Mouse (Mus musculus): ENCODE results near the gene I830077J02Rik.

GRCm38 (mm10) chr3:105908976-105909375 lies 23.5 kb downstream of the I830077J02Rik start:
- TF ChIP-seq CTCF (IDR thresholded peaks at IDR 0.05; ENCODE audit: control insufficient read depth, insufficient read depth, insufficient read length) = no peak
- TF ChIP-seq CEBPB (IDR thresholded peaks at IDR 0.05; ENCODE audit: low read depth) = no peak
- no peak for TF ChIP-seq MYOG (IDR thresholded peaks at IDR 0.05; ENCODE audit: control insufficient read depth, extremely low read depth, insufficient read length)
- TF ChIP-seq MYOD1 (IDR thresholded peaks at IDR 0.05; ENCODE audit: control insufficient read depth, insufficient read length, low read depth) = no peak
- TF ChIP-seq FOSL1 (IDR thresholded peaks at IDR 0.05; ENCODE audit: insufficient read depth, low read length, poor library complexity, severe bottlenecking) = no peak
